In genomic region chr7:3213557-3213956, GRCm38 (mm10) we compare ENCODE assay signal across 33 mouse cellular contexts. TPM values are rescaled to one million over a fixed set of nuclear protein-coding genes. Genes with fewer than 3 reads are reported as not detected.
A peak's percentile ranks its signal among the peaks of the same experiment; 100 is the strongest.
DNase-seq lines count a peak whose midpoint lies in the region; TF ChIP-seq lines count a peak whose summit lies in the region.
"Had no signal": no experiment of that assay in that cellular context is flagged by ENCODE, and none has a peak within 500 bp of the region (broad histone marks: within the 10 kb centered on the region; RNA-seq: fewer than 3 reads in every experiment).

No protein-coding gene starts in this region.

- peak overlapping the region; percentile 27 to 52 for H3K4me3 ChIP-seq in ES-E14 (ENCODE audit: insufficient read depth in 1 of 2, low read depth in 1 of 2, low read length in 2 of 2, poor library complexity in 1 of 2, severe bottlenecking in 1 of 2)
- no peak overlapping the region for H3K4me3 ChIP-seq in cerebellum, adult 2 months (replicated peaks; ENCODE audit: insufficient read depth, low read depth, low read length)
- H3K4me3 ChIP-seq: embryonic facial prominence, embryonic 10.5 days; embryonic facial prominence, embryonic 13.5 days; erythroblast, embryonic 14.5 days; forebrain, embryonic 12.5 days; forebrain, embryonic 15.5 days; heart, embryonic 10.5 days; heart, embryonic 13.5 days; hindbrain, embryonic 12.5 days; hindbrain, embryonic 15.5 days had no signal

- peak overlapping the region; percentile 100 for H3K27ac ChIP-seq in ES-E14 (ENCODE audit: insufficient read depth, low read depth, low read length, poor library complexity, severe bottlenecking)
- no peak overlapping the region for H3K27ac ChIP-seq in cerebellum, adult 2 months (ENCODE audit: insufficient read depth, low read length)
- H3K27ac ChIP-seq: embryonic facial prominence, embryonic 10.5 days; embryonic facial prominence, embryonic 13.5 days; forebrain, embryonic 12.5 days; forebrain, embryonic 15.5 days; heart, embryonic 10.5 days; heart, embryonic 13.5 days; hindbrain, embryonic 12.5 days; hindbrain, embryonic 15.5 days had no signal

- H3K4me1 ChIP-seq in ES-E14 (ENCODE audit: control insufficient read depth in 2 of 2, insufficient read depth in 2 of 2, low read length in 2 of 2, poor library complexity in 1 of 2): peaks cover 15 to 18% of the 10 kb centered on the region in 2 experiments
- no peaks in the 10 kb centered on the region for H3K4me1 ChIP-seq in cerebellum, adult 2 months (ENCODE audit: control insufficient read depth, insufficient read depth, low read length)
- H3K4me1 ChIP-seq: embryonic facial prominence, embryonic 10.5 days; embryonic facial prominence, embryonic 13.5 days; forebrain, embryonic 15.5 days; heart, embryonic 13.5 days; hindbrain, embryonic 12.5 days; hindbrain, embryonic 15.5 days had no signal

- TF ChIP-seq CTCF in cerebellum, adult 2 months (IDR thresholded peaks at IDR 0.05; ENCODE audit: borderline replicate concordance, insufficient read depth, low read depth, low read length): no peak

- WGBS in cerebellum, adult 2 months: 21% methylated on average over 3 of the region's 3 CpGs

- peak overlapping the region; percentile 81 for H3K9ac ChIP-seq in ES-E14 (ENCODE audit: insufficient read depth, low read depth, low read length, poor library complexity, severe bottlenecking)
- H3K9ac ChIP-seq: embryonic facial prominence, embryonic 13.5 days; forebrain, embryonic 12.5 days; forebrain, embryonic 15.5 days; heart, embryonic 13.5 days; hindbrain, embryonic 12.5 days; hindbrain, embryonic 15.5 days had no signal

- in situ Hi-C loops in ES-E14 (cut with MboI; ENCODE audit: low sequenced_read_pairs in 2 of 2, unreplicated experiment in 2 of 2): no loop called here

- H3K9me3 ChIP-seq in ES-E14 (ENCODE audit: control insufficient read depth, insufficient read depth, low read depth, low read length): no peaks in the 10 kb centered on the region
- H3K9me3 ChIP-seq: embryonic facial prominence, embryonic 10.5 days; embryonic facial prominence, embryonic 13.5 days; forebrain, embryonic 12.5 days; forebrain, embryonic 15.5 days; heart, embryonic 10.5 days; heart, embryonic 13.5 days; hindbrain, embryonic 12.5 days; hindbrain, embryonic 15.5 days had no signal

- H3K27me3 ChIP-seq in cerebellum, adult 2 months (ENCODE audit: control insufficient read depth, insufficient read depth, low read length): no peaks in the 10 kb centered on the region; the same call in 1 of the 2 replicates

- DNase-seq in adrenal gland, adult 2 months: peak; percentile 26
- DNase-seq in adrenal gland, postnatal 25 days: no peak
- DNase-seq in ES-E14 (ENCODE audit: low read depth, low spot score) (no peak), ZHBTc4 (ENCODE audit: low read depth, low spot score) (peak; percentile 92)
- DNase-seq in kidney, adult 18-20 months: no peak
- no peak for DNase-seq in cerebellum, adult 2 months
- DNase-seq: adrenal gland, adult 8-10 months; adrenal gland, postnatal 36 days; cerebellum, adult 8-10 months; cerebellum, postnatal 10 days; cerebellum, postnatal 36 days; embryo, embryonic 11 days; gastrocnemius, postnatal 25 days; heart, adult 18-20 months; kidney, adult 8-10 months had no signal

- peaks cover 8% of the 10 kb centered on the region for H3K36me3 ChIP-seq in ES-E14 (ENCODE audit: control insufficient read depth, insufficient read depth, low read length, poor library complexity, severe bottlenecking)
- H3K36me3 ChIP-seq: embryonic facial prominence, embryonic 10.5 days; embryonic facial prominence, embryonic 13.5 days; forebrain, embryonic 12.5 days; forebrain, embryonic 15.5 days; heart, embryonic 10.5 days; heart, embryonic 13.5 days; hindbrain, embryonic 12.5 days; hindbrain, embryonic 15.5 days had no signal

- TF ChIP-seq POLR2A in cerebellum, adult 2 months (IDR thresholded peaks at IDR 0.05; ENCODE audit: borderline replicate concordance, insufficient read depth, low read length): no peak

TF ChIP-seq in ES-E14, 5 proteins besides CTCF, POLR2A, EP300 and RAD21:
- TF ChIP-seq MAFK (IDR thresholded peaks at IDR 0.05; ENCODE audit: insufficient read depth, low read depth, low read length): no peak
- no peak for TF ChIP-seq ZC3H11A (IDR thresholded peaks at IDR 0.05; ENCODE audit: borderline replicate concordance, low read depth, low read length)
- TF ChIP-seq ZNF384 (IDR thresholded peaks at IDR 0.05; ENCODE audit: low read depth, low read length): no peak
- no peak for TF ChIP-seq HCFC1 (IDR thresholded peaks at IDR 0.05; ENCODE audit: borderline replicate concordance, insufficient read depth, low read length)
- no peak for TF ChIP-seq CHD2 (IDR thresholded peaks at IDR 0.05; ENCODE audit: low read depth, low read length)

RNA-seq across cellular contexts. Expression of gene Nlrp12, which starts 36.0 kb away (rescaled TPM):
- total RNA-seq in adrenal gland, adult 2 months (2021): not detected
- polyA plus RNA-seq in adrenal gland, adult 2 months (2012; rRNA removed): 0.01 TPM in 1 of 2 replicates, not detected in the other
- not detected in 2 replicates for total RNA-seq in adrenal gland, postnatal 25 days (2021)
- 3.7 and 8.0 TPM in 2 replicates for total RNA-seq in ES-E14 (2012; rRNA removed)
- 0.02 TPM in 1 of 2 replicates, not detected in the other for polyA plus RNA-seq in cerebellum, adult 2 months (2012; rRNA removed)
- total RNA-seq: gastrocnemius, adult 8-10 months; gastrocnemius, postnatal 25 days; heart, adult 18-20 months; heart, postnatal 25 days; MEL had no signal
- polyA plus RNA-seq: embryonic facial prominence, embryonic 13.5 days; erythroblast, embryonic 14.5 days; forebrain, embryonic 12.5 days; forebrain, embryonic 15.5 days; heart, embryonic 10.5 days; heart, embryonic 13.5 days; heart, embryonic 16.5 days; hindbrain, embryonic 12.5 days; intestine, postnatal 0 days had no signal

RNA-seq across cellular contexts. Expression of gene AU018091, which starts 44.6 kb away (rescaled TPM):
- total RNA-seq in adrenal gland, adult 2 months (2021): not detected
- polyA plus RNA-seq in adrenal gland, adult 2 months (2012; rRNA removed): not detected in 2 replicates
- total RNA-seq in adrenal gland, postnatal 25 days (2021): not detected in 2 replicates
- total RNA-seq in ES-E14 (2012; rRNA removed): 198 and 373 TPM in 2 replicates
- not detected in 2 replicates for polyA plus RNA-seq in cerebellum, adult 2 months (2012; rRNA removed)
- total RNA-seq: adrenal gland, adult 8-10 months; adrenal gland, postnatal 36 days; gastrocnemius, adult 8-10 months; gastrocnemius, postnatal 25 days; heart, adult 18-20 months; heart, postnatal 25 days; hematopoietic stem cell, adult 5-6 weeks; MEL had no signal
- polyA plus RNA-seq: cortical plate, adult 2 months; erythroblast, embryonic 14.5 days; forebrain, embryonic 15.5 days; gonadal fat pad, adult 2 months; heart, embryonic 13.5 days; heart, embryonic 16.5 days; hindbrain, embryonic 15.5 days; intestine, embryonic 14.5 days; intestine, postnatal 0 days had no signal

Comparison
In these comparisons a context has a peak if more than half of its experiments do, and no peak if none do; other contexts are left out.
1. DNase-seq: peak in adrenal gland, adult 2 months (single experiment) and ZHBTc4 (single experiment); none in adrenal gland, postnatal 25 days (single experiment), ES-E14 (single experiment), kidney, adult 18-20 months (single experiment) and cerebellum, adult 2 months (0 of 2).
2. RNA of gene AU018091, which starts 44.6 kb away (total RNA-seq): 198 to 373 TPM in ES-E14; not detected in adrenal gland, adult 2 months and not detected in adrenal gland, postnatal 25 days; every median in the first group is over 100 times any median in the second.